Mouse (Mus musculus): ENCODE measurements around the gene Crtc2.

Gene Crtc2

GRCm38 (mm10) chr3:90309589-90309988, 55.6 kb downstream of the Crtc2 start:
- DNase-seq (ENCODE audit: low spot score in 2 of 2) = no peak

DNA sequence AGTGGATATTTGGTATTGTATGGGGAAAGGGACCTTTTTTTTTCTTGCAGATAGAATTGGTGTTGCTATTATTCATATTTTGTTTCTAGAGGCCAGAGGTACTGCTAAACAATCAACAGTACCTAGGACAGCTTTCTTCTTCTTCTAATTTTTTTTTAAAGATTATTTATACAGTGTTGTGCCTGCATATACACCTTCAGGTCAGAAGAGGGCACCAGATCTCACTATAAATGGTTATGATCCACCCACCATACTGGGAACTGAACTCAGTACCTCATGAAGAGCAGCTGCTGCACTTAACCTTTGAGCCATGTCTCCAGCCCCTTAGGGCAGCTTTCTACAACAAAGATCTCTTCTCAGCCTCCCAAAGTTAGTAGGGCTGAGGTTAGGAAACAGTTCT, 59.4 kb downstream of the Crtc2 start:
- no peak for DNase-seq (ENCODE audit: low spot score in 2 of 2)
